Mouse (Mus musculus) CH12.LX (cell line): ENCODE results near the gene Efna3. TPM values are rescaled to one million over a fixed set of nuclear protein-coding genes. Genes with fewer than 3 reads are reported as not detected.
A peak's percentile ranks its signal among the peaks of the same experiment; 100 is the strongest.

Experiments
- DNase-seq: peaks from one replicate; pipeline ENCODE4 v3.0.0-alpha.2; 2013; ENCODE audit errors: extremely low read depth
- H3K27ac ChIP-seq: 2 replicates; pipeline ENCODE4 v1.5.1; 2012; ENCODE audit warnings: low read depth, mild to moderate bottlenecking, control low read depth, moderate library complexity; ENCODE audit not compliant: insufficient read depth
- H3K27me3 ChIP-seq: replicated peaks from 2 replicates; pipeline ENCODE3; 2012; ENCODE audit warnings: inconsistent platforms
- H3K36me3 ChIP-seq, 2 experiments: replicated peaks in 1 of 2; 2 replicates each; pipeline versions ENCODE3 to v1.6.1; 2012; ENCODE audit warnings: inconsistent platforms in 1 of 2, low read length in 1 of 2, mild to moderate bottlenecking in 1 of 2, mixed read lengths in 1 of 2, moderate library complexity in 1 of 2; ENCODE audit not compliant: control insufficient read depth in 1 of 2, insufficient read depth in 1 of 2
- H3K4me1 ChIP-seq, 2 experiments: 2 replicates each; pipeline ENCODE4 v1.6.1; 2012; ENCODE audit warnings: inconsistent platforms in 1 of 2, moderate library complexity in 1 of 2; ENCODE audit not compliant: insufficient read depth in 2 of 2, control insufficient read depth in 1 of 2
- H3K4me2 ChIP-seq: 2 replicates; pipeline ENCODE4 v1.6.1; 2012; ENCODE audit warnings: low read depth, mild to moderate bottlenecking, control low read depth; ENCODE audit not compliant: poor library complexity, insufficient read depth, severe bottlenecking
- H3K4me3 ChIP-seq, 3 experiments: fragments of 150-350 bp in 1 of 3; sonication (generic) in 1 of 3; replicated peaks in 1 of 3; 2 replicates each; pipeline versions ENCODE3 to v1.5.1; 2011 to 2012; ENCODE audit warnings: low read depth in 2 of 3, low read length in 2 of 3, mild to moderate bottlenecking in 2 of 3, moderate library complexity in 2 of 3, control low read depth in 1 of 3, improper control_type of control experiment in 1 of 3, inconsistent platforms in 1 of 3, mixed read lengths in 1 of 3; ENCODE audit not compliant: poor library complexity in 1 of 3
- H3K79me2 ChIP-seq: replicated peaks from 2 replicates; pipeline ENCODE4 v1.6.1; 2012; ENCODE audit warnings: mild to moderate bottlenecking, moderate library complexity; ENCODE audit not compliant: control insufficient read depth, poor library complexity, insufficient read depth, severe bottlenecking; ENCODE audit errors: extremely low read depth
- H3K9ac ChIP-seq: 2 replicates; pipeline ENCODE4 v1.6.1; 2012; ENCODE audit warnings: low read depth, mild to moderate bottlenecking, control low read depth, moderate library complexity; ENCODE audit not compliant: insufficient read depth
- H3K9me3 ChIP-seq: replicated peaks from 2 replicates; pipeline ENCODE3; 2012; ENCODE audit warnings: low read length, inconsistent platforms, mixed read lengths
- BHLHE40 ChIP-seq: IDR thresholded peaks from 2 replicates; pipeline ENCODE4 v1.6.1; 2011; ENCODE audit warnings: mild to moderate bottlenecking, low read depth, low read length, improper control_type of control experiment
- CHD1 ChIP-seq: IDR thresholded peaks from 2 replicates; pipeline ENCODE4 v1.6.1; 2012; ENCODE audit warnings: low read depth, low read length, improper control_type of control experiment, inconsistent platforms
- CHD2 ChIP-seq: IDR thresholded peaks from 2 replicates; pipeline ENCODE4 v1.6.1; 2011; ENCODE audit warnings: low read length, improper control_type of control experiment
- EP300 ChIP-seq: IDR thresholded peaks from 2 replicates; pipeline ENCODE4 v1.6.1; 2011; ENCODE audit warnings: low read length, improper control_type of control experiment
- HCFC1 ChIP-seq: IDR thresholded peaks from 2 replicates; pipeline ENCODE4 v1.6.1; 2012; ENCODE audit warnings: low read depth, mild to moderate bottlenecking, inconsistent platforms, low read length, improper control_type of control experiment
- JUN ChIP-seq: IDR thresholded peaks from 2 replicates; pipeline ENCODE4 v1.6.1; 2011; ENCODE audit warnings: low read depth, mild to moderate bottlenecking, low read length, improper control_type of control experiment, moderate library complexity; ENCODE audit not compliant: insufficient read depth
- JUND ChIP-seq: conservative IDR thresholded peaks from 2 replicates; pipeline ENCODE4 v1.6.1; 2011; ENCODE audit warnings: low read depth, low read length, improper control_type of control experiment
- KAT2A ChIP-seq: IDR thresholded peaks from 2 replicates; pipeline ENCODE4 v1.6.1; 2012; ENCODE audit warnings: low read length, improper control_type of control experiment, inconsistent platforms; ENCODE audit not compliant: insufficient replicate concordance
- MAFK ChIP-seq: IDR thresholded peaks from 2 replicates; pipeline ENCODE4 v1.6.1; 2011; ENCODE audit warnings: low read length, improper control_type of control experiment; ENCODE audit not compliant: insufficient replicate concordance
- MAX ChIP-seq: IDR thresholded peaks from 2 replicates; pipeline ENCODE4 v1.6.1; 2011; ENCODE audit warnings: low read length, improper control_type of control experiment
- MXI1 ChIP-seq: IDR thresholded peaks from 2 replicates; pipeline ENCODE4 v1.6.1; 2011; ENCODE audit warnings: mild to moderate bottlenecking, low read depth, low read length, improper control_type of control experiment
- MYC ChIP-seq: IDR thresholded peaks from 2 replicates; pipeline ENCODE4 v1.6.1; 2011; ENCODE audit warnings: low read depth, mild to moderate bottlenecking, improper control_type of control experiment, low read length
- NELFE ChIP-seq: IDR thresholded peaks from 2 replicates; pipeline ENCODE4 v1.6.1; 2011; ENCODE audit warnings: low read depth, low read length, improper control_type of control experiment
- NRF1 ChIP-seq: IDR thresholded peaks from 2 replicates; pipeline ENCODE4 v1.6.1; 2014; ENCODE audit warnings: low read depth, mild to moderate bottlenecking, inconsistent platforms, low read length, improper control_type of control experiment, moderate library complexity
- POLR2A ChIP-seq: IDR thresholded peaks from 2 replicates; pipeline ENCODE4 v1.6.1; 2011; ENCODE audit warnings: low read depth, mild to moderate bottlenecking, improper control_type of control experiment, low read length
- RAD21 ChIP-seq: IDR thresholded peaks from 2 replicates; pipeline ENCODE4 v1.6.1; 2011; ENCODE audit warnings: low read depth, mild to moderate bottlenecking, low read length, improper control_type of control experiment, moderate library complexity
- SMC3 ChIP-seq: IDR thresholded peaks from 2 replicates; pipeline ENCODE4 v1.6.1; 2011; ENCODE audit warnings: low read depth, low read length, improper control_type of control experiment
- TBP ChIP-seq: conservative IDR thresholded peaks from 2 replicates; pipeline ENCODE4 v1.6.1; 2011; ENCODE audit warnings: low read depth, low read length, improper control_type of control experiment
- TCF12 ChIP-seq: IDR thresholded peaks from 2 replicates; pipeline ENCODE4 v1.6.1; 2014; ENCODE audit warnings: low read depth, mild to moderate bottlenecking, inconsistent platforms, low read length, improper control_type of control experiment
- UBTF ChIP-seq: IDR thresholded peaks from 2 replicates; pipeline ENCODE4 v1.6.1; 2012; ENCODE audit warnings: low read depth, mild to moderate bottlenecking, inconsistent platforms, low read length, improper control_type of control experiment, moderate library complexity
- ZC3H11A ChIP-seq: IDR thresholded peaks from 2 replicates; pipeline ENCODE4 v1.6.1; 2012; ENCODE audit warnings: low read depth, mild to moderate bottlenecking, inconsistent platforms, low read length, improper control_type of control experiment
- ZMIZ1 ChIP-seq: IDR thresholded peaks from 2 replicates; pipeline ENCODE4 v1.6.1; 2012; ENCODE audit warnings: low read depth, mild to moderate bottlenecking, inconsistent platforms, low read length, improper control_type of control experiment
- dilution Hi-C: fragments of 300-500 bp; cut with MboI; formaldehyde crosslinking; loops from 2 replicates; pipeline ENCODE4 v1.14.3; 2020; ENCODE audit warnings: low sequenced_read_pairs; ENCODE audit not compliant: extremely low pct_unique_long_range_greater_than_20kb, extremely low pct_ligation_motif_present
- in situ Hi-C: fragments of 300-500 bp; cut with MboI; formaldehyde crosslinking; loops from 3 replicates; pipeline ENCODE4 v1.14.3; 2019; ENCODE audit warnings: low sequenced_read_pairs, low pct_ligation_motif_present, low pct_unique_long_range_greater_than_20kb, mixed read lengths
- polyA plus RNA-seq: library from polyadenylated mRNA; unstranded; fragments of >175 nt; gene quantifications from 2 replicates; pipeline ENCODE4 v1.2.1, GENCODE M21; 2012; ENCODE audit warnings: low read depth; ENCODE audit not compliant: insufficient read length
- total RNA-seq, 2 experiments: library from RNA; depleted of rRNA; stranded (reverse); fragments of 300-350 nt in 1 of 2; fragments of >200 nt in 1 of 2; gene quantifications; 2 replicates each; pipeline ENCODE4 v1.2.3; 2012 to 2014

Efna3 gene
- total and polyA plus RNA-seq, 3 experiments = 0.09 to 0.13 TPM; not detected in 1

DNA sequence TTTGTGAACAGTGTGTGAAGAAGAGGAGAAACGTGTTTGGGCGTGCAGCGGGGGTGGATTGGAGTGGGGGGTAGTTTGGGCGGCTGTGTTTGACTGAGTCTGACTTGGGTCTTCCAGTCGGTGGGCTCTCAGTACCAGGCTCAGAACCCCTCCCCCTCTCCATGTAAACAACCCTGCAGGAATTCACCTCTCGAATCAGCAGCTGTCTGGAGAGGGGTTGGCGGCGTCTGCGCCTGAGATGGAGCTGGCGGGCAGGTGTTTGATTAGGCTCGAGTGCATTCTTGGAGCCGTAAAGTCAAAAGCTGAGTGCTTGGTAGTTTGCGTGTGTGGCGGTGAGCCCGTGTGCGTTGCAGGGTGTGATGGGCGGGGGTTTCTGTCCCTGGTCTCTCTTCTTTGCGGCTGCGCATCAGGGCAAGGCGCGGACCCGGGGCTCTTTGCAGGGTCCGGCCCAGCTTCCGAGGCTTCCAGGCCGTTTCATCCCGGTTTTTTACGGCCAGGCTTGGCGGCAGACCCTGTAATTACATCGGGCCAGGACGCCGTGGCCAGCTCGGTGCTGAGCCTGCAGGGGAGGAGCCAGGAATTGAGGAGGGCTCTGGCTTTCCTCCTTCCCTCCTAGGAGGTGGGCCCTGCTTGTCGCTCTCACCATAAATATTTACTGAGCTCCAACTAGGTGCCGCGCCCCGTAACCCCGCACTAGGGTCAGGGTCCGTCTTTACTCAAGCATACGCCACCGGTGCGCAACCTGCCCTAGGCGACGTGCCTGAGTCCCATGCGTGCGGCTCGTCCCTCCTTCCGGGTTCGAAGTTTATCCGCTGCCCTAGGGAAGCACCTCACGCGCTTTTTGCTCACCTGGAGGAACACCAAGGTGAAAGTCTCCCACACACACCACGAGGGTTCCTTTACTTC lies 41.9 kb downstream of the Efna3 start, which contains the start of gene Efna1:
TSS of gene Efna1 (minus strand) at position 537 of the 906 bp plus-strand sequence.
- Histone ChIP-seq H3K27me3 (peaks cover 7% of the 10 kb centered on the region), H3K9ac (peak within 1 kb of the TSS; percentile 66; the same call in 1 of the 2 replicates), H3K4me3 (no peak within 1 kb of the TSS), H3K4me1 (peaks cover 20 to 38% of the 10 kb centered on the region in 2 experiments), H3K4me2 (peak within 1 kb of the TSS; percentile 68), H3K79me2 (no peaks in the 10 kb centered on the region), H3K9me3 (no peaks in the 10 kb centered on the region), H3K27ac (no peak within 1 kb of the TSS), H3K36me3 (no peaks in the 10 kb centered on the region)
- in situ Hi-C loops (no loop called here), dilution Hi-C loops (no loop called here)
- no peak for TF ChIP-seq SMC3
- TF ChIP-seq RAD21 = no peak
- TF ChIP-seq POLR2A = no peak
- TF ChIP-seq MAX = no peak
- no peak for TF ChIP-seq ZC3H11A
- TF ChIP-seq MYC = no peak
- no peak for TF ChIP-seq JUND
- DNase-seq = no peak

DNA sequence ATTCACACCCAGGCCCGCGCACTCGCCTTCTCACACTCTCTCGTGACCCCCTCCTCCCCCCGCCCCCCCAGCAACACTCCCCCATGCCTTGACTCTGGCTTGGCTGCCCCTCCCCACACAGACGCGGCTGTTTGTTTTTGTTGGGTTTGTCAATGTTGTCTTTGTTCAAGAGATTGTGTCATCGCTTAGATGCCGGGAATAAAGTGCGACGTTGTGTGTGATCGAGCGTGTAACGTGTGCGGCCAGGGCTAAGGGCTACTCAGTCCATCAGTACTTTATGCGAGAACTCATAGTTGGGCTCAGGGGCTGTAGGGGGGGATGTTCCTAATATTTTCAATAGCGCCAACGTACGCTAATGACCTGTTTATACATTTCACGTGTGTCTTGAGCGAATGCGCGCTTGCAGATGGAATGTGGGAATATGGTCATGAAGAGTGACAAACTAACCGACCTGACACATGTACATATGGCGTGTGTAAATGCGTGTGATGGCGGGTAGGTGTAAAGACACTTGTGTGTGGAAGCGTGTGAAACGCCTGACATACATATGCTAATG lies 42.6 kb downstream of the Efna3 start:
- in situ Hi-C loops = no loop called here
- peak overlapping the region; percentile 66 for H3K9ac ChIP-seq
- no peaks in the 10 kb centered on the region for H3K79me2 ChIP-seq
- no peak for TF ChIP-seq CHD1
- TF ChIP-seq POLR2A = no peak
- no peak for TF ChIP-seq NELFE
- no peak for TF ChIP-seq MXI1
- no peak for TF ChIP-seq CHD2
- no peak for TF ChIP-seq JUN
- TF ChIP-seq UBTF = no peak
- TF ChIP-seq JUND = no peak
- no peak for TF ChIP-seq NRF1
- no peak for TF ChIP-seq TCF12
- no peak for TF ChIP-seq EP300
- no peak for TF ChIP-seq MAFK
- TF ChIP-seq HCFC1 = no peak
- TF ChIP-seq BHLHE40 = no peak
- TF ChIP-seq ZMIZ1 = no peak
- TF ChIP-seq KAT2A = no peak
- TF ChIP-seq TBP = no peak
- TF ChIP-seq RAD21 = no peak
- no peaks in the 10 kb centered on the region for H3K9me3 ChIP-seq
- peak overlapping the region; percentile 68 for H3K4me2 ChIP-seq
- H3K27ac ChIP-seq = no peak overlapping the region
- no peak for DNase-seq
- H3K4me3 ChIP-seq = peak overlapping the region; percentile 51 to 54 (median 51)
- dilution Hi-C loops = no loop called here
- peaks cover 13 to 32% of the 10 kb centered on the region in 2 experiments for H3K4me1 ChIP-seq
- no peaks in the 10 kb centered on the region for H3K36me3 ChIP-seq
- H3K27me3 ChIP-seq = peaks cover 7% of the 10 kb centered on the region
